Mouse (Mus musculus) CH12.LX (cell line): Measurements from ENCODE around the gene Thoc7. TPM values are rescaled to one million over a fixed set of nuclear protein-coding genes. Genes with fewer than 3 reads are reported as not detected.
A peak's percentile ranks its signal among the peaks of the same experiment; 100 is the strongest.

ENCODE experiments used
- DNase-seq: peaks from one replicate; pipeline ENCODE4 v3.0.0-alpha.2; 2013; ENCODE audit errors: extremely low read depth
- H3K27ac ChIP-seq: 2 replicates; pipeline ENCODE4 v1.5.1; 2012; ENCODE audit warnings: low read depth, mild to moderate bottlenecking, control low read depth, moderate library complexity; ENCODE audit not compliant: insufficient read depth
- H3K27me3 ChIP-seq: replicated peaks from 2 replicates; pipeline ENCODE3; 2012; ENCODE audit warnings: inconsistent platforms
- H3K36me3 ChIP-seq, 2 experiments: replicated peaks in 1 of 2; 2 replicates each; pipeline versions ENCODE3 to v1.6.1; 2012; ENCODE audit warnings: inconsistent platforms in 1 of 2, low read length in 1 of 2, mild to moderate bottlenecking in 1 of 2, mixed read lengths in 1 of 2, moderate library complexity in 1 of 2; ENCODE audit not compliant: control insufficient read depth in 1 of 2, insufficient read depth in 1 of 2
- H3K4me1 ChIP-seq, 2 experiments: 2 replicates each; pipeline ENCODE4 v1.6.1; 2012; ENCODE audit warnings: inconsistent platforms in 1 of 2, moderate library complexity in 1 of 2; ENCODE audit not compliant: insufficient read depth in 2 of 2, control insufficient read depth in 1 of 2
- H3K4me2 ChIP-seq: 2 replicates; pipeline ENCODE4 v1.6.1; 2012; ENCODE audit warnings: low read depth, mild to moderate bottlenecking, control low read depth; ENCODE audit not compliant: poor library complexity, insufficient read depth, severe bottlenecking
- H3K4me3 ChIP-seq, 3 experiments: fragments of 150-350 bp in 1 of 3; sonication (generic) in 1 of 3; replicated peaks in 1 of 3; 2 replicates each; pipeline versions ENCODE3 to v1.5.1; 2011 to 2012; ENCODE audit warnings: low read depth in 2 of 3, low read length in 2 of 3, mild to moderate bottlenecking in 2 of 3, moderate library complexity in 2 of 3, control low read depth in 1 of 3, improper control_type of control experiment in 1 of 3, inconsistent platforms in 1 of 3, mixed read lengths in 1 of 3; ENCODE audit not compliant: poor library complexity in 1 of 3
- H3K79me2 ChIP-seq: replicated peaks from 2 replicates; pipeline ENCODE4 v1.6.1; 2012; ENCODE audit warnings: mild to moderate bottlenecking, moderate library complexity; ENCODE audit not compliant: control insufficient read depth, poor library complexity, insufficient read depth, severe bottlenecking; ENCODE audit errors: extremely low read depth
- H3K9ac ChIP-seq: 2 replicates; pipeline ENCODE4 v1.6.1; 2012; ENCODE audit warnings: low read depth, mild to moderate bottlenecking, control low read depth, moderate library complexity; ENCODE audit not compliant: insufficient read depth
- H3K9me3 ChIP-seq: replicated peaks from 2 replicates; pipeline ENCODE3; 2012; ENCODE audit warnings: low read length, inconsistent platforms, mixed read lengths
- BHLHE40 ChIP-seq: IDR thresholded peaks from 2 replicates; pipeline ENCODE4 v1.6.1; 2011; ENCODE audit warnings: mild to moderate bottlenecking, low read depth, low read length, improper control_type of control experiment
- CHD1 ChIP-seq: IDR thresholded peaks from 2 replicates; pipeline ENCODE4 v1.6.1; 2012; ENCODE audit warnings: low read depth, low read length, improper control_type of control experiment, inconsistent platforms
- CTCF ChIP-seq, 2 experiments: IDR thresholded peaks in 1 of 2; conservative IDR thresholded peaks in 1 of 2; 2 replicates each; pipeline ENCODE4 v1.5.1; 2011 to 2012; ENCODE audit warnings: low read depth in 2 of 2, low read length in 2 of 2, improper control_type of control experiment in 1 of 2, inconsistent platforms in 1 of 2, mild to moderate bottlenecking in 1 of 2, moderate library complexity in 1 of 2
- E2F4 ChIP-seq: IDR thresholded peaks from 2 replicates; pipeline ENCODE4 v1.6.1; 2011; ENCODE audit warnings: low read depth, low read length, improper control_type of control experiment; ENCODE audit not compliant: insufficient replicate concordance
- EP300 ChIP-seq: IDR thresholded peaks from 2 replicates; pipeline ENCODE4 v1.6.1; 2011; ENCODE audit warnings: low read length, improper control_type of control experiment
- ETS1 ChIP-seq: conservative IDR thresholded peaks from 2 replicates; pipeline ENCODE4 v1.6.1; 2012; ENCODE audit warnings: low read depth, mild to moderate bottlenecking, inconsistent platforms, low read length, improper control_type of control experiment, moderate library complexity
- IRF4 ChIP-seq: IDR thresholded peaks from 2 replicates; pipeline ENCODE4 v1.6.1; 2014; ENCODE audit warnings: low read depth, mild to moderate bottlenecking, inconsistent platforms, low read length, improper control_type of control experiment
- MAX ChIP-seq: IDR thresholded peaks from 2 replicates; pipeline ENCODE4 v1.6.1; 2011; ENCODE audit warnings: low read length, improper control_type of control experiment
- MAZ ChIP-seq: IDR thresholded peaks from 2 replicates; pipeline ENCODE4 v1.6.1; 2012; ENCODE audit warnings: low read depth, mild to moderate bottlenecking, inconsistent platforms, low read length, improper control_type of control experiment, moderate library complexity
- MEF2A ChIP-seq: IDR thresholded peaks from 2 replicates; pipeline ENCODE4 v1.6.1; 2014; ENCODE audit warnings: low read depth, mild to moderate bottlenecking, inconsistent platforms, low read length, improper control_type of control experiment, borderline replicate concordance
- PAX5 ChIP-seq: IDR thresholded peaks from 2 replicates; pipeline ENCODE4 v1.6.1; 2012; ENCODE audit warnings: low read length, inconsistent platforms, mixed read lengths
- POLR2AphosphoS2 ChIP-seq: IDR thresholded peaks from 2 replicates; pipeline ENCODE4 v1.6.1; 2011; ENCODE audit warnings: low read depth, low read length, improper control_type of control experiment
- RAD21 ChIP-seq: IDR thresholded peaks from 2 replicates; pipeline ENCODE4 v1.6.1; 2011; ENCODE audit warnings: low read depth, mild to moderate bottlenecking, low read length, improper control_type of control experiment, moderate library complexity
- RCOR1 ChIP-seq: conservative IDR thresholded peaks from 2 replicates; pipeline ENCODE4 v1.6.1; 2012; ENCODE audit warnings: low read depth, mild to moderate bottlenecking, inconsistent platforms, low read length, improper control_type of control experiment
- SIN3A ChIP-seq: IDR thresholded peaks from 2 replicates; pipeline ENCODE4 v1.6.1; 2012; ENCODE audit warnings: low read length, improper control_type of control experiment, inconsistent platforms
- SMC3 ChIP-seq: IDR thresholded peaks from 2 replicates; pipeline ENCODE4 v1.6.1; 2011; ENCODE audit warnings: low read depth, low read length, improper control_type of control experiment
- TBP ChIP-seq: conservative IDR thresholded peaks from 2 replicates; pipeline ENCODE4 v1.6.1; 2011; ENCODE audit warnings: low read depth, low read length, improper control_type of control experiment
- UBTF ChIP-seq: IDR thresholded peaks from 2 replicates; pipeline ENCODE4 v1.6.1; 2012; ENCODE audit warnings: low read depth, mild to moderate bottlenecking, inconsistent platforms, low read length, improper control_type of control experiment, moderate library complexity
- USF1 ChIP-seq: IDR thresholded peaks from 2 replicates; pipeline ENCODE4 v1.6.1; 2014; ENCODE audit warnings: low read depth, mild to moderate bottlenecking, inconsistent platforms, low read length, improper control_type of control experiment
- USF2 ChIP-seq: conservative IDR thresholded peaks from 2 replicates; pipeline ENCODE4 v1.6.1; 2011; ENCODE audit warnings: low read depth, low read length, improper control_type of control experiment
- ZC3H11A ChIP-seq: IDR thresholded peaks from 2 replicates; pipeline ENCODE4 v1.6.1; 2012; ENCODE audit warnings: low read depth, mild to moderate bottlenecking, inconsistent platforms, low read length, improper control_type of control experiment
- ZKSCAN1 ChIP-seq: IDR thresholded peaks from 2 replicates; pipeline ENCODE4 v1.6.1; 2012; ENCODE audit warnings: low read depth, inconsistent platforms, low read length, improper control_type of control experiment, borderline replicate concordance
- ZMIZ1 ChIP-seq: IDR thresholded peaks from 2 replicates; pipeline ENCODE4 v1.6.1; 2012; ENCODE audit warnings: low read depth, mild to moderate bottlenecking, inconsistent platforms, low read length, improper control_type of control experiment
- dilution Hi-C: fragments of 300-500 bp; cut with MboI; formaldehyde crosslinking; loops from 2 replicates; pipeline ENCODE4 v1.14.3; 2020; ENCODE audit warnings: low sequenced_read_pairs; ENCODE audit not compliant: extremely low pct_unique_long_range_greater_than_20kb, extremely low pct_ligation_motif_present
- in situ Hi-C: fragments of 300-500 bp; cut with MboI; formaldehyde crosslinking; loops from 3 replicates; pipeline ENCODE4 v1.14.3; 2019; ENCODE audit warnings: low sequenced_read_pairs, low pct_ligation_motif_present, low pct_unique_long_range_greater_than_20kb, mixed read lengths
- polyA plus RNA-seq: library from polyadenylated mRNA; unstranded; fragments of >175 nt; gene quantifications from 2 replicates; pipeline ENCODE4 v1.2.1, GENCODE M21; 2012; ENCODE audit warnings: low read depth; ENCODE audit not compliant: insufficient read length
- total RNA-seq, 2 experiments: library from RNA; depleted of rRNA; stranded (reverse); fragments of 300-350 nt in 1 of 2; fragments of >200 nt in 1 of 2; gene quantifications; 2 replicates each; pipeline ENCODE4 v1.2.3; 2012 to 2014

Gene Thoc7
- total and polyA plus RNA-seq, 3 experiments = 98.6 to 209 (median 162) TPM

DNA sequence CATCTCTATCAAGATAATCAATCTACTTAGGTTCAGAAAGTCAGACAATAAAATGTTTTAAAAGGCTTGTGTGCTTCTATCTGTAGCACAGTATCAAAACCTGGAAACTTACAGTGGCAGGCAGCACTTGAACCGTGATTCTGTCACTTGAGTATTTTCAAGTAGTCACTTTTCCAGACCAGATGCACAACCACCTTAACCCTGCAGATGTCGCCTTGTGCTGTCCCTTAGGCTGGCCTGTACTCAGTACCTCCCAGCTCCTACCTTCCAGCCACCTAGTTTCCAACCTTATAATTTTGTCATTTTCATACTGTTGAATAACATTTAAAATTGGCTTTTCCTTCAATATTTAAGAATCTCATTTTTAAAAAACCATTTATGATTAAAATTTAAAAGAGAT is 20.5 kb upstream of the Thoc7 start:
- peak; percentile 40 for DNase-seq
- in situ Hi-C loops = no loop called here
- Histone ChIP-seq H3K27ac (no peak overlapping the region), H3K79me2 (no peaks in the 10 kb centered on the region), H3K9ac (no peak overlapping the region), H3K9me3 (no peaks in the 10 kb centered on the region), H3K36me3 (no peaks in the 10 kb centered on the region), H3K4me1 (peaks cover 0 to 6% of the 10 kb centered on the region in 2 experiments; a peak in 2 of 4 replicates), H3K4me3 (no peak overlapping the region), H3K27me3 (no peaks in the 10 kb centered on the region), H3K4me2 (no peak overlapping the region)
- dilution Hi-C loops = no loop called here
- TF ChIP-seq EP300 (no peak), UBTF (no peak), SMC3 (peak; percentile 75), CTCF (conservative IDR thresholded peaks at IDR 0.05 in 1 of 2, IDR thresholded peaks at IDR 0.05 in 1 of 2; ENCODE audit: low read depth in 2 of 2, low read length in 2 of 2) (peak; percentile 17 to 84; a peak in 2 of 4 replicates), RAD21 (peak; percentile 72), MAZ (no peak)

DNA sequence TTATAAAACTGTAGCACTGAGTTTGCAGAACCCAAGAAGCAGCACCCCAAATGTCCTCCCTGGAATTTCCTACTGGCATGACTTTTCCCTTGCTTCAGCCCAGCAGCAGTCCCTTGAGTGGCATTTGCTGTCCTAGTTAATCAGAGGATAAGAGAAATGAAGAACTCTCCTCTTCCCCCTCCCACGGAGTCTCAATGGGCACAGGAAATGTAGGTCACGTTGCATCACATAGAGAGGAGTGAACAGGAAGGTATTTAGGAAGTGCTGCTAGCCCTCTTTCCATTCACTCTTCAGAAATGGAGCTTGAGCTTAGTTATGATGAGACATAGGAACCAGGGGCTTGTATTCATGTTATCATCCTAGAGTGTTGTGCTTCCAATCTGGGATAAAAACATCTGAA is 19.6 kb upstream of the Thoc7 start:
- Histone ChIP-seq H3K9ac (no peak overlapping the region), H3K27ac (no peak overlapping the region), H3K36me3 (no peaks in the 10 kb centered on the region), H3K9me3 (no peaks in the 10 kb centered on the region), H3K4me2 (no peak overlapping the region), H3K79me2 (no peaks in the 10 kb centered on the region), H3K27me3 (no peaks in the 10 kb centered on the region), H3K4me1 (peaks cover 0 to 6% of the 10 kb centered on the region in 2 experiments; a peak in 2 of 4 replicates), H3K4me3 (no peak overlapping the region)
- dilution Hi-C loops = no loop called here
- TF ChIP-seq ETS1 (no peak), BHLHE40 (0 out of 2 replicates have a peak, but pooled peaks have one; percentile 8)
- DNase-seq = no peak
- in situ Hi-C loops = no loop called here

DNA sequence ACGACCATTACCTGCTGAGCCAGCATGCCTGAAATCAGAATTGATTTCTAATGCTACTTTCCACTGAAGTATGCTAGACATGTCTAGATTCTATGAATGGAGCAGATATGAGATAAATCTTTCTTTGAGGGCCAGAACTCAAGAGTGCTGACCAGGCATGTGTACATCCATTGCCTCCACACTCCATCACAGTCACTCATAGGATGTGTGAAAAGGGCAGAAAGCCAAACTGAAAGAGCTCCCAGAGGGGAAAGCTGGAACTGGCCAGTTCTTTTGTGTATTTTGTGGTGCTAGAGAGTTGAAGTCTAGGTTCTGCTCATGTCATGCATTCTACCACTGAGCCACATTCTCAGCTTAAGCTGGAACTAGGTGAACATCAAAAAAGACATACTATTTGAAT is 15.8 kb upstream of the Thoc7 start:
- Histone ChIP-seq H3K9me3 (no peaks in the 10 kb centered on the region), H3K4me3 (no peak overlapping the region), H3K27ac (no peak overlapping the region), H3K27me3 (no peaks in the 10 kb centered on the region), H3K79me2 (no peaks in the 10 kb centered on the region), H3K4me2 (no peak overlapping the region), H3K36me3 (no peaks in the 10 kb centered on the region), H3K9ac (no peak overlapping the region), H3K4me1 (peaks cover 0 to 6% of the 10 kb centered on the region in 2 experiments; a peak in 2 of 4 replicates)
- in situ Hi-C loops (no loop called here), dilution Hi-C loops (no loop called here)
- TF ChIP-seq PAX5 (no peak), POLR2AphosphoS2 (no peak), MAZ (no peak), RAD21 (no peak), ZKSCAN1 (no peak), IRF4 (no peak), ZC3H11A (no peak), CHD1 (no peak), ZMIZ1 (no peak), SIN3A (no peak), RCOR1 (no peak), EP300 (no peak), MEF2A (no peak), USF1 (no peak), TBP (no peak), BHLHE40 (no peak), ETS1 (no peak), USF2 (no peak), MAX (no peak), E2F4 (no peak)
- no peak for DNase-seq
